Mouse (Mus musculus): ENCODE results near the gene Prkd2. TPM values are rescaled to one million over a fixed set of nuclear protein-coding genes. Genes with fewer than 3 reads are reported as not detected.

The Prkd2 gene
- polyA plus RNA-seq, 1 experiment from 2014 or later, result 11.2 TPM

- Histone ChIP-seq H3K9ac (ENCODE audit: low read length) (peak overlapping the region; percentile 88; the same call in 1 of the 2 replicates), H3K4me2 (ENCODE audit: low read length) (peak overlapping the region; percentile 97), H3K9me3 (ENCODE audit: control insufficient read depth, low read length) (no peaks in the 10 kb centered on the region), H3K27ac (replicated peaks in 1 of 2; ENCODE audit: control insufficient read depth in 1 of 2, insufficient read depth in 1 of 2, low read depth in 2 of 2, low read length in 2 of 2) (peak overlapping the region; percentile 68 to 87), H3K27me3 (ENCODE audit: control insufficient read depth, insufficient read depth, low read length) (no peaks in the 10 kb centered on the region), H3K4me1 (ENCODE audit: control insufficient read depth in 2 of 2, insufficient read depth in 2 of 2, low read length in 2 of 2) (peaks cover 17 to 23% of the 10 kb centered on the region in 2 experiments), H3K4me3 (ENCODE audit: control insufficient read depth in 1 of 2, insufficient read depth in 1 of 2, low read depth in 1 of 2, low read length in 2 of 2) (peak overlapping the region; percentile 60 to 74), H3K36me3 (ENCODE audit: control insufficient read depth, insufficient read depth, low read length) (peaks cover 48% of the 10 kb centered on the region)
- 35% methylated on average over 11 of the region's 11 CpGs for WGBS
- ATAC-seq (ENCODE audit: insufficient number of reproducible peaks, insufficient read depth, low FRiP score, low read depth), result no peak
Observed at GRCm38 (mm10) chr7:16841561-16842560, 841 bp upstream of the Prkd2 start.

GRCm38 (mm10) chr7:16843441-16844171, 904 bp downstream of the Prkd2 start:
- H3K36me3 ChIP-seq (ENCODE audit: control insufficient read depth, insufficient read depth, low read length), result peaks cover 38% of the 10 kb centered on the region
- H3K27ac ChIP-seq (replicated peaks in 1 of 2; ENCODE audit: control insufficient read depth in 1 of 2, insufficient read depth in 1 of 2, low read depth in 2 of 2, low read length in 2 of 2), result peak overlapping the region; percentile 74 to 87
- no peak for ATAC-seq (ENCODE audit: insufficient number of reproducible peaks, insufficient read depth, low FRiP score, low read depth)
- no peaks in the 10 kb centered on the region for H3K27me3 ChIP-seq (ENCODE audit: control insufficient read depth, insufficient read depth, low read length)
- H3K4me1 ChIP-seq (ENCODE audit: control insufficient read depth in 2 of 2, insufficient read depth in 2 of 2, low read length in 2 of 2), result peaks cover 17 to 23% of the 10 kb centered on the region in 2 experiments
- H3K9me3 ChIP-seq (ENCODE audit: control insufficient read depth, low read length), result no peaks in the 10 kb centered on the region
- WGBS, result 2% methylated on average over 33 of the region's 33 CpGs
- peak overlapping the region; percentile 97 for H3K4me2 ChIP-seq (ENCODE audit: low read length)
- peak overlapping the region; percentile 88 for H3K9ac ChIP-seq (ENCODE audit: low read length)
- peak overlapping the region; percentile 60 to 74 for H3K4me3 ChIP-seq (ENCODE audit: control insufficient read depth in 1 of 2, insufficient read depth in 1 of 2, low read depth in 1 of 2, low read length in 2 of 2)

GRCm38 (mm10) chr7:16844696-16845071, 2.0 kb downstream of the Prkd2 start:
- peaks cover 38% of the 10 kb centered on the region for H3K36me3 ChIP-seq (ENCODE audit: control insufficient read depth, insufficient read depth, low read length)
- peak overlapping the region; percentile 42 to 74 for H3K4me3 ChIP-seq (ENCODE audit: control insufficient read depth in 1 of 2, insufficient read depth in 1 of 2, low read depth in 1 of 2, low read length in 2 of 2)
- peak overlapping the region; percentile 88 for H3K9ac ChIP-seq (ENCODE audit: low read length)
- ATAC-seq (ENCODE audit: insufficient number of reproducible peaks, insufficient read depth, low FRiP score, low read depth), result no peak
- peaks cover 17 to 23% of the 10 kb centered on the region in 2 experiments for H3K4me1 ChIP-seq (ENCODE audit: control insufficient read depth in 2 of 2, insufficient read depth in 2 of 2, low read length in 2 of 2)
- peak overlapping the region; percentile 97 for H3K4me2 ChIP-seq (ENCODE audit: low read length)
- no peaks in the 10 kb centered on the region for H3K27me3 ChIP-seq (ENCODE audit: control insufficient read depth, insufficient read depth, low read length)
- H3K27ac ChIP-seq (replicated peaks in 1 of 2; ENCODE audit: control insufficient read depth in 1 of 2, insufficient read depth in 1 of 2, low read depth in 2 of 2, low read length in 2 of 2), result peak overlapping the region; percentile 86 to 87
- 54% methylated on average over 3 of the region's 3 CpGs for WGBS
- no peaks in the 10 kb centered on the region for H3K9me3 ChIP-seq (ENCODE audit: control insufficient read depth, low read length)

- ATAC-seq (ENCODE audit: insufficient number of reproducible peaks, insufficient read depth, low FRiP score, low read depth), result no peak
- H3K4me2 ChIP-seq (ENCODE audit: low read length), result peak overlapping the region; percentile 97
- H3K36me3 ChIP-seq (ENCODE audit: control insufficient read depth, insufficient read depth, low read length), result peaks cover 38% of the 10 kb centered on the region
- H3K9ac ChIP-seq (ENCODE audit: low read length), result peak overlapping the region; percentile 88
- H3K9me3 ChIP-seq (ENCODE audit: control insufficient read depth, low read length), result no peaks in the 10 kb centered on the region
- 44% methylated on average over 14 of the region's 14 CpGs for WGBS
- H3K27ac ChIP-seq (replicated peaks in 1 of 2; ENCODE audit: control insufficient read depth in 1 of 2, insufficient read depth in 1 of 2, low read depth in 2 of 2, low read length in 2 of 2), result peak overlapping the region; percentile 86 to 87
- no peaks in the 10 kb centered on the region for H3K27me3 ChIP-seq (ENCODE audit: control insufficient read depth, insufficient read depth, low read length)
- peaks cover 17 to 23% of the 10 kb centered on the region in 2 experiments for H3K4me1 ChIP-seq (ENCODE audit: control insufficient read depth in 2 of 2, insufficient read depth in 2 of 2, low read length in 2 of 2)
- H3K4me3 ChIP-seq (ENCODE audit: control insufficient read depth in 1 of 2, insufficient read depth in 1 of 2, low read depth in 1 of 2, low read length in 2 of 2), result peak overlapping the region; percentile 42 to 74
Observed at GRCm38 (mm10) chr7:16845072-16845819, 2.5 kb downstream of the Prkd2 start.

GRCm38 (mm10) chr7:16845820-16846167, 3.1 kb downstream of the Prkd2 start:
- Histone ChIP-seq H3K4me3 (ENCODE audit: control insufficient read depth in 1 of 2, insufficient read depth in 1 of 2, low read depth in 1 of 2, low read length in 2 of 2) (peak overlapping the region; percentile 42 to 74), H3K9ac (ENCODE audit: low read length) (peak overlapping the region; percentile 88; the same call in 1 of the 2 replicates), H3K4me1 (ENCODE audit: control insufficient read depth in 2 of 2, insufficient read depth in 2 of 2, low read length in 2 of 2) (peaks cover 17 to 23% of the 10 kb centered on the region in 2 experiments), H3K36me3 (ENCODE audit: control insufficient read depth, insufficient read depth, low read length) (peaks cover 38% of the 10 kb centered on the region), H3K27ac (replicated peaks in 1 of 2; ENCODE audit: control insufficient read depth in 1 of 2, insufficient read depth in 1 of 2, low read depth in 2 of 2, low read length in 2 of 2) (peak overlapping the region; percentile 85 to 87), H3K27me3 (ENCODE audit: control insufficient read depth, insufficient read depth, low read length) (no peaks in the 10 kb centered on the region), H3K4me2 (ENCODE audit: low read length) (peak overlapping the region; percentile 97), H3K9me3 (ENCODE audit: control insufficient read depth, low read length) (no peaks in the 10 kb centered on the region)
- no peak for ATAC-seq (ENCODE audit: insufficient number of reproducible peaks, insufficient read depth, low FRiP score, low read depth)
- 33% methylated on average over 10 of the region's 10 CpGs for WGBS

GRCm38 (mm10) chr7:16846775-16847174, 4.1 kb downstream of the Prkd2 start:
- no peak for ATAC-seq (ENCODE audit: insufficient number of reproducible peaks, insufficient read depth, low FRiP score, low read depth)
- Histone ChIP-seq H3K9ac (ENCODE audit: low read length) (no peak overlapping the region), H3K36me3 (ENCODE audit: control insufficient read depth, insufficient read depth, low read length) (peaks cover 38% of the 10 kb centered on the region), H3K4me2 (ENCODE audit: low read length) (no peak overlapping the region), H3K27ac (replicated peaks in 1 of 2; ENCODE audit: control insufficient read depth in 1 of 2, insufficient read depth in 1 of 2, low read depth in 2 of 2, low read length in 2 of 2) (no peak overlapping the region), H3K4me1 (ENCODE audit: control insufficient read depth in 2 of 2, insufficient read depth in 2 of 2, low read length in 2 of 2) (peaks cover 17 to 23% of the 10 kb centered on the region in 2 experiments), H3K9me3 (ENCODE audit: control insufficient read depth, low read length) (no peaks in the 10 kb centered on the region), H3K4me3 (ENCODE audit: control insufficient read depth in 1 of 2, insufficient read depth in 1 of 2, low read depth in 1 of 2, low read length in 2 of 2) (no peak overlapping the region), H3K27me3 (ENCODE audit: control insufficient read depth, insufficient read depth, low read length) (no peaks in the 10 kb centered on the region)
- 94% methylated on average over 5 of the region's 5 CpGs for WGBS

GRCm38 (mm10) chr7:16847507-16847906, 4.8 kb downstream of the Prkd2 start:
- WGBS, result 79% methylated on average over 19 of the region's 19 CpGs
- no peak overlapping the region for H3K27ac ChIP-seq (replicated peaks in 1 of 2; ENCODE audit: control insufficient read depth in 1 of 2, insufficient read depth in 1 of 2, low read depth in 2 of 2, low read length in 2 of 2)
- H3K9me3 ChIP-seq (ENCODE audit: control insufficient read depth, low read length), result no peaks in the 10 kb centered on the region
- no peak overlapping the region for H3K4me3 ChIP-seq (ENCODE audit: control insufficient read depth in 1 of 2, insufficient read depth in 1 of 2, low read depth in 1 of 2, low read length in 2 of 2)
- H3K27me3 ChIP-seq (ENCODE audit: control insufficient read depth, insufficient read depth, low read length), result no peaks in the 10 kb centered on the region
- H3K36me3 ChIP-seq (ENCODE audit: control insufficient read depth, insufficient read depth, low read length), result peaks cover 45% of the 10 kb centered on the region
- H3K4me2 ChIP-seq (ENCODE audit: low read length), result no peak overlapping the region
- ATAC-seq (ENCODE audit: insufficient number of reproducible peaks, insufficient read depth, low FRiP score, low read depth), result no peak
- peaks cover 12 to 18% of the 10 kb centered on the region in 2 experiments for H3K4me1 ChIP-seq (ENCODE audit: control insufficient read depth in 2 of 2, insufficient read depth in 2 of 2, low read length in 2 of 2)
- H3K9ac ChIP-seq (ENCODE audit: low read length), result no peak overlapping the region

Measured in heart, embryonic 14.5 days (tissue).